Mouse (Mus musculus) thymus, postnatal 36 days (tissue): ENCODE data around the gene Ccl28.
"Not testable (repeated sequence)": the region's sequence is repeated elsewhere in the genome, so short reads cannot be mapped to it uniquely, and the experiment has no call there.

Experiments used
- DNase-seq, 2 experiments: peaks; one replicate each; pipeline ENCODE4 v3.0.0; 2022; ENCODE audit warnings: mixed read lengths in 2 of 2

The Ccl28 gene

DNA sequence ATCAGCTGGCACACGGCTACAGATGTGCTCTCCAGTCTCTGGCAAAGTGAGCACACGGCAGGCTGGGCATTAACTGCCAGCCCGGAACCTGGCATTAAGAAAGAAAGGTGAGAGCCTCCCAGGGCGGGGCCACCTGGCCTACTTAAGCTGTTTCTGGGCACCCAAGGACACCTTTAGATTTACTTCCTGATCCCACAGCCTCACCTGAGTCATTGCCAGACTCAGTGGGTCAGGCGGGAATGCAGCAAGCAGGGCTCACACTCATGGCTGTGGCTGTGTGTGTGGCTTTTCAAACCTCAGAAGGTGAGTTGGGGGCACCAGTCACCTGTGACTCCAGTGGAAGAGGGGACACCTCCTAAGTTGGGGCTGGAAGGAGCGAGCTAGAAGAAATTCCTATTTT is at the start of gene Ccl28:
Gene Ccl28 (plus strand): TSS at position 186 of the 400 bp plus-strand sequence.
- DNase-seq: no peak

DNA sequence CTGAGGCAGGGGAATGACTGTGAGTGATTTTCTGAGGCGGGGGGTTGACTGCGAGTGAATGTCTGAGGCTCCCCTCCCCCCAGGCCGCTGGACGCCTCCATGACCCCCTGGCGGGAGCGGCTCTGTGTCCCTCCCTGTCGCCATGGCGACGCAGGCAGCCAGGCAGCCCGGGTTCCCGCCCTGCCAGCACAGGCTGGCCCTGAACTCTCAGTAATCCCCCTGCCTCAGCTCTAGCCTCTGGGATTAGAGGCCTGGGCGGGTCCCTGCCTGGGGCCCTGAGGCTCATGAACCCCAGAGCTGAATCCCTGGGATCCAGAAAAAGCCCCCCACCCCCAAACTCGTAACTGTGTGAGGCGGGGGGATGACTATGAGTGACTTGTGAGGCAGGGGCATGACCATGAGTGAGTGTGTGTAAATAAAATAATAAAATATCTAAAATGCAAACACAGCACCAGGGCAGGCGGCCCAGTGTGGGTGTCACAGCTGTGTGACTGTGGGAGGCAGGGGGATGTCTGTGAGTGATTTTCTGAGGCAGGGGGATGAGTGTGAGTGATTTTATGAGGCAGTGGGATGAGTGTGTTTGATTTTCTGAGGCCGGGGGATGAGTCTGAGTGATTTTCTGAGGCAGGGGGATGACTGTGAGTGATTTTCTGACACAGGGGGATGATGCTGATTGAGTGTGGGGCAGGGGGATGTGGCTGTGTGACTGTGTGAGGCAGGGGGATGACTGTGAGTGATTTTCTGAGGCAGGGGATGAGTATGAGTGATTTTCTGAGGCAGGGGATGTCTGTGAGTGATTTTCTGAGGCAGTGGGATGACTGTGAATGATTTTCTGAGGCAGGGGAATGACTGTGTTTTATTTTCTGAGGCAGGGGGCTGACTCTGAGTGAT is 27.1 kb upstream of the Ccl28 start:
- peak in 1 of 2 experiments; percentile 59 for DNase-seq

- DNase-seq: not testable (repeated sequence)
Observed at GRCm38 (mm10) chr13:119598466-119598865, 25.2 kb upstream of the Ccl28 start.

GRCm38 (mm10) chr13:119599066-119599465 is 24.6 kb upstream of the Ccl28 start:
- DNase-seq: peak; percentile 25 to 52

DNA sequence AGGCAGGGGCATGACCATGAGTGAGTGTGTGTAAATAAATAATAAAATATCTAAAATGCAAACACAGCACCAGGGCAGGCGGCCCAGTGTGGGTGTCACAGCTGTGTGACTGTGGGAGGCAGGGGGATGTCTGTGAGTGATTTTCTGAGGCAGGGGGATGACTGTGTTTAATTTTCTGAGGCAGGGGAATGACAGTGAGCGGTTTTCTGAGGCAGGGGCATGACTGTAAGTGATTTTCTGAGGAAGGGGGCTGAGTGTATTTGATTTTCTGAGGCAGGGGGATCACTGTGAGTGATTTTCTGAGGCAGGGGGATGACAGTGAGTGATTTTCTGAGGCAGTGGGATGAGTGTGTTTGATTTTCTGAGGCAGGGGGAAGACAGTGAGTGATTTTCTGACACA is 24.1 kb upstream of the Ccl28 start:
- not testable (repeated sequence) for DNase-seq

DNA sequence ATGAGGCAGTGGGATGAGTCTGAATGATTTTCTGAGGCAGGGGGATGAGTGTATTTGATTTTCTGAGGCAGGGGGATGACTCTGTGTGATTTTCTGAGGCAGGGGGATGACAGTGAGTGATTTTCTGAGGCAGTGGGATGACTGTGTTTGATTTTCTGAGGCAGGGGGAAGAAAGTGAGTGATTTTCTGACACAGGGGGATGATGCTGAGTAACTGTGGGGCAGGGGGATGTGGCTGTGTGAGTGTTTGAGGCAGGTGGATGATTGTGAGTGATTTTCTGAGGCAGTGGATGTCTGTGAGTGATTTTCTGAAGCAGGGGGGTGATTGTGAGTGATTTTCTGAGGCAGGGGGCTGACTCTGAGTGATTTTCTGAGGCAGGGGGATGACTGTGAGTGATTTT is 23.5 kb upstream of the Ccl28 start:
- peak; percentile 39 to 42 for DNase-seq

DNA sequence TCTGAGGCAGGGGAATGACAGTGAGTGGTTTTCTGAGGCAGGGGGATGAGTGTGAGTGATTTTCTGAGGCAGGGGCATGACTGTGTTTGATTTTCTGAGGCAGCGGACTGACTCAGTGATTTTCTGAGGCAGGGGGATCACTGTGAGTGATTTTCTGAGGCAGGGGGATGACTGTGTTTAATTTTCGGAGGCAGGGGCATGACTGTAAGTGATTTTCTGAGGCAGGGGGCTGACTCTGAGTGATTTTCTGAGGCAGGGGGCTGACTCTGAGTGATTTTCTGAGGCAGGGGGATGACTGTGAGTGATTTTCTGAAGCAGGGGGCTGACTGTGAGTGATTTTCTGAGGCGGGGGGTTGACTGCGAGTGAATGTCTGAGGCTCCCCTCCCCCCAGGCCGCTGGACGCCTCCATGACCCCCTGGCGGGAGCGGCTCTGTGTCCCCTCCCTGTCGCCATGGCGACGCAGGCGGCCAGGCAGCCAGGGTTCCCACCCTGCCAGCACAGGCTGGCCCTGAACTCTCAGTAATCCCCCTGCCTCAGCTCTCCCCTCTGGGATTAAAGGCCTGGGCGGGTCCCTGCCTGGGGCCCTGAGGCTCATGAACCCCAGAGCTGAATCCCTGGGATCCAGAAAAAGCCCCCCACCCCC is 20.8 kb upstream of the Ccl28 start:
- peak; percentile 36 to 71 for DNase-seq

DNA sequence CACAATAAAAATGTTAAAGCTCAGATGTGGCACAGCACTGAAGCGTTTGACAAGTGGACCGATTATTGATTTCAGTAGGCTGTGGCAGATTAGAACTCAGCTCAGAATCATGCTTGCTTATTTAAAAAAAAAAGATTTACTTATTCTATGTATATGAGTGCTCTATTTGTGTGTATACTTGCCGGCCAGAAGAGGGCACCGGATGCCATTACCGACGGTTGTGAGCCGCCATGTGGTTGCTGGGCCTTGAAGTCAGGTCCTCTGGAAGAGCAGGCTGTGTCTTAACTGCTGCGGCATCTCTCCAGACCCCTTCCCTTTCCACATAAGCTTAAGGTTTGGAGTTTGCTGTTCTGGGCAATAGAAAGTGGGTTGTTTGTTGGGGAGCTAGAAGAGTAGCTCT is 19.7 kb upstream of the Ccl28 start:
- not testable (repeated sequence) for DNase-seq

DNA sequence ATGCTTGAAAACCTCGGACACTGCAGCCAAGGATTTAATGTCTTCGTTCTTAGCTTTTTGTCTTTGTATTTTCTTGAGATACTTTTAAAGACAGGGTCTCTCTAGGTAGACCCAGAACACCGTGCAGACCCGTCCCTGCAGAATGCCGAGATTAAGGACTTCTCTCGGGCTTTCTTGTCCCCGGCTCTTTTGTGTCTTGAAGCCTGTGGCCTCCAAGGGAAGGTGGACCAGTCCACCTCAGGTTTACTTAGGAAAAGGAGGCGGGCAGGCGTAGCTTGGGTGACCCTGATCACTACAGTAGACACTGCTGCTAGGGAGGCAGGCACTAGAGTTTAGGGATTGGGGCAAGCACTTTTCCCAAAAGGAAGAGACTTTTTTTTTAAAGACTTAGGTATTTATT is 19.3 kb upstream of the Ccl28 start:
- DNase-seq: not testable (repeated sequence)

DNA sequence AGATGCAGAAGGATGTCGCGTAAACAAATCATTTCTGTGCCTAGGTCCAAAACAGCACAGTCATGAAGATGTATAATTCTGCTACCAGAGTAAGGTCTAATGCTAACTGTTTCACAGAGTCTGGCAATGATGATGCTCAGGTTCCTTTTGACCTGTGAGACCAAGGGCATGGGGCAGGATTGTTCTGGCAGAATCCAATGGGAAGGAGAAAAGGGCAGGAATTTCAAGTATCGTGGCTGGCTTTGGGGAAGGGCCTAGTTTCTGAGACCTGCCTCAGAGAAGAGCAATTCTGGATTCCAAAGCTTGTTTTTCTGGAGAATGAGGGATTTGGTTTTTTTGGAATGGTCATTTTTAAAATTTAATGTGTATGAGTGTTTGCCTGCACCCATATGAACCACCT is 4.8 kb upstream of the Ccl28 start:
- DNase-seq: no peak

- no peak for DNase-seq
Observed at GRCm38 (mm10) chr13:119619735-119620134, 3.9 kb upstream of the Ccl28 start.

DNA sequence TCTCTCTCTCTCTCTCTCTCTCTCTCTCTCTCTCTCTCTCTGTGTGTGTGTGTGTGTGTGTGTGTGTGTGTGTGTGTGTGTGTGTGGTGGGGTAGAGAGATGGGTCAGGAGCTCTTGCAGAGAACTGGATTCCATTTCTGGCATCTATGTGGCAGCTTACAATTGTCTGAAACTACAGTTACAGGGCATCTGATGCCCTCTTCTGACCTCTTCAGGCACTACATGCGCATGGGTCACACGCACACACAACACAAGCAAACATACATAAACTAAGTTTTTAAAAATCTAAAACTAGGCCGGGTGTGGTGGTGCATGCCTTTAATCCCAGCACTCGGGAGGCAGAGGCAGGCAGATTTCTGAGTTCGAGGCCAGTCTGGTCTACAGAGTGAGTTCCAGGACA is 2.3 kb downstream of the Ccl28 start:
- DNase-seq: peak in 1 of 2 experiments; percentile 11

- DNase-seq: peak; percentile 77 to 85
Observed at GRCm38 (mm10) chr13:119631482-119632155, 8.0 kb downstream of the Ccl28 start.

GRCm38 (mm10) chr13:119632156-119632548 is 8.5 kb downstream of the Ccl28 start:
- no peak for DNase-seq

DNA sequence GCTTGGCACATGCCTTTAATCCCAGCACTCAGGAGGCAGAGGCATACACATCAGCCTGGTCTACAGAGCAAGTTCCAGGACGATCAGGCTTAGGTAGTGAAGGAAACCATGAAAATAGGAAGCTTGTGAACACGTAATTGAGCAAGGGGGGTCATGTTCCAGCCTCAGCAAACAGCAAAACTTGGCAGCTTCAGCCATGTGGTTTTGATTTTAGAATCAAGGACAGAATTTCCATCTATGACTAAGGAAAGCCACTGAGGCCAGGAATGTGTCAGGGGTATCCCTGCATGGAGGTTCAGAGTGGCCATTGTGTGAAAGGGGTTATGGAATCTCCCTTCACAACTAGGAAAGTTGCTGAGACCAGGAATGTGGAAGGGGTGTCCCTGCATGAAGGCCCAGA is 11.9 kb downstream of the Ccl28 start:
- no peak for DNase-seq

DNA sequence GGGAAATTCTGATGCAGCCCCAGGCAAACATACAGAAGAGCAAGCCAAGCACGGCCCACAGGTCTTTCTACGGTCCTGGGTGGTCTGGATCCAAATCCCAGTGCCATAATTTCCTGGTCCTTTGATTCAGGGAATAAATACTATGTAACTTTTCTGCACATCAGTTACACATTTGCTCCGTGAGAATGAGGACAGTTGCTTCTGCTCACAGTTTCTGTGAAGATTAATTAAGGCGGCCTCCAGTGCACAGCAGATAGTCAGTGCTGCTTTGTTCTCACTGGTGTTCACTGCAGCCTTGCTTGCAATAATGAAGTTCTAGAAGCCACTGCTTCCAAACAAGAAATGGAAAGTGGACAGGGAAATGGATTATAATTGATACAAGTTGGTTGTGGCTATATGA is 14.2 kb downstream of the Ccl28 start:
- DNase-seq: no peak

DNA sequence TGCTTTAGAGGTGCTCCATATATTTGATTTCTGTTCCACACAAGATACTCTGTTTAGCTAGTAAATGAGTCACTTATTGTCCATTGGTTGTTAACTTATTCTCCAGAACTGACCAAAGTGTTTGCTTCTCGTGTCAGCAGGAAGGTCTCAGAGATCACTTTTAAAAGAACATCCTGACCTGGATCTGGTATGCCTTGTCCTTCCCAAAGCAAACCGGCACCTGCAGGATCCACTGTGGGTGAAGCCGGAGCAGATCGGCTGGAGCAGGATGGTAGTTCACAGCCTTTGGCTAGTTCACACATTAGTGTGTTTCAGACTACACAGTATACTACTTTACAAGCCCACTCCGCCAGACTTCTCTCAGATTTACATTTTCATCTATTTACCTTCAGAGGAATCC is 14.8 kb downstream of the Ccl28 start:
- no peak for DNase-seq

DNA sequence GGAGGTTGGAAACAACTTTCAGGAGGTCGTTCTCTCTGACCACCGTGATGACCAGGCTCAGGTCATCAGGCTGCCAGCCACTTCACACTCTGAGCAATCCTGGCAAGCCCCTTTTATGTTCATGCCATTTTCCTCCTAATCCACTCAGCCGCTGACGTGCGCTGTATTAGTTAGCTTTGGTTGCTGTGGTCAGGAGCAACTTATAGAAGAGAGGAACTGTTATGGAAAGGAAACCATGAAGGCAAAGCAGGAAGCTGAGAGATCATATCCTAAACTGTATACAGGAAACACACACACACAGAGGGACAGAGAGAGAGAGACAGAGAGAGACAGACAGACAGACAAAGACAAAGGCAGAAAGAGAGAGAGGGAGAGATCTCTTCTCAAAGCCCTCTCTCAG is 15.7 kb downstream of the Ccl28 start:
- no peak for DNase-seq

GRCm38 (mm10) chr13:119640504-119640903 is 16.9 kb downstream of the Ccl28 start:
- no peak for DNase-seq

DNA sequence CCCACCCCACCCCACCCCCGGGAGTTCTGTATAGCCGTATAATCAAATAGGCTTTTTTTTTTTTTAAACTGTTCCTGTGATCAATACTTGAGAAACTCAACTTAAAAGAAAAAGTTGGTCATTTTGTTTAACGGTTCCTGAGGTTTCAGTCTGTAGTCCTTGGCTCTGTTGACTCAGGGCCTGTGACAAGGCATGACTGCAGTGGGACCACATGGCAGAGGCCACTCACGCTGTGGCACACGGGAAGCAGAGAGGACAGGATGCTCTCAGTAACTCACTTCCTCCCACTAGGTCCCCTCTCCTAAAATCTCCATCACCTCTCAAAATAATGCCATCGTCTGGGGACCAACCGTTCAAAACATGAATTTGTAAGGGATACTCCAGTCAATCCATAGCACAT is 17.5 kb downstream of the Ccl28 start:
- no peak for DNase-seq

GRCm38 (mm10) chr13:119644769-119645168 is 21.1 kb downstream of the Ccl28 start:
- DNase-seq: no peak

- no peak for DNase-seq
Observed at GRCm38 (mm10) chr13:119646511-119646910, 22.9 kb downstream of the Ccl28 start.

- DNase-seq: no peak
Observed at GRCm38 (mm10) chr13:119648891-119649698, 25.5 kb downstream of the Ccl28 start.
